Mouse (Mus musculus): ENCODE results near the gene Itpr2. TPM values are rescaled to one million over a fixed set of nuclear protein-coding genes. Genes with fewer than 3 reads are reported as not detected.

Itpr2 gene
- polyA plus RNA-seq, 2 experiments, result 0.64 to 1.7 TPM

- Histone ChIP-seq H3K9ac (replicated peaks) (no peak overlapping the region), H3K4me2 (ENCODE audit: low read depth) (no peak overlapping the region), H3K27me3 (ENCODE audit: control insufficient read depth, insufficient read depth, low read length) (no peaks in the 10 kb centered on the region), H3K9me3 (ENCODE audit: control insufficient read depth, low read length) (no peaks in the 10 kb centered on the region), H3K36me3 (replicated peaks; ENCODE audit: control insufficient read depth, insufficient read depth, low read depth) (no peaks in the 10 kb centered on the region), H3K27ac (no peak overlapping the region), H3K4me3 (ENCODE audit: insufficient read depth in 1 of 2, low read depth in 2 of 2, low read length in 2 of 2) (no peak overlapping the region), H3K4me1 (replicated peaks; ENCODE audit: control insufficient read depth in 2 of 2, insufficient read depth in 2 of 2, low read length in 1 of 2) (no peaks in the 10 kb centered on the region)
- no peak for TF ChIP-seq CTCF (IDR thresholded peaks at IDR 0.05; ENCODE audit: low read depth)
- no peak for TF ChIP-seq EP300 (IDR thresholded peaks at IDR 0.05; ENCODE audit: low read depth)
- ATAC-seq (ENCODE audit: insufficient read depth) (no peak), DNase-seq (ENCODE audit: low read depth in 3 of 3, low spot score in 3 of 3) (no peak)
- 64% methylated on average over 8 of the region's 8 CpGs for WGBS (ENCODE audit: insufficient replicate concordance)
These were observed 346.8 kb downstream of the Itpr2 start for GRCm38 (mm10) chr6:146155156-146155734.

DNA sequence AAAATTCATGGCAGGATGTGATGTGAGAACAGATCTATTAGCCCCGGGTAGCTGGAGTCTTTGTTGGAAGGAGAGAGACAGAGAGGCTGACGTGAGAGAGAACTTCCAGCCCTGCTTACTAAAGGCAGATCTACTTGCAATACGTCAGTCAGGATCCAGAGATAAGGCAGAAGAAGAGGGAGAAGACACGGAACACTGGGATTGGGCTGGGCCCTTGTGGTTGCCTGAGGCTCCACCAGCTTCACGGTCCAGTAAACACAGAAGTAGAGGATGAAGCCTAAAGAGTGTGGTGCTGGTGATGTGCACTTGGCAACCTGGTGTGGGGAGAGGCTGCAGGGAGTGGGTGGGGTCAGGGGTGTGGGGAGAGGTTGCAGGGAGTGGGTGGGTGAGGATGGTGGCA, 349.2 kb downstream of the Itpr2 start:
- no peaks in the 10 kb centered on the region for H3K36me3 ChIP-seq (replicated peaks; ENCODE audit: control insufficient read depth, insufficient read depth, low read depth)
- H3K9ac ChIP-seq (replicated peaks), result no peak overlapping the region
- H3K4me1 ChIP-seq (replicated peaks; ENCODE audit: control insufficient read depth in 2 of 2, insufficient read depth in 2 of 2, low read length in 1 of 2), result no peaks in the 10 kb centered on the region
- no peak overlapping the region for H3K4me2 ChIP-seq (ENCODE audit: low read depth)
- no peak for ATAC-seq (ENCODE audit: insufficient read depth)
- no peak overlapping the region for H3K4me3 ChIP-seq (ENCODE audit: insufficient read depth in 1 of 2, low read depth in 2 of 2, low read length in 2 of 2)
- DNase-seq (ENCODE audit: low read depth in 3 of 3, low spot score in 3 of 3), result no peak
- H3K9me3 ChIP-seq (ENCODE audit: control insufficient read depth, low read length), result no peaks in the 10 kb centered on the region
- no peak overlapping the region for H3K27ac ChIP-seq
- H3K27me3 ChIP-seq (ENCODE audit: control insufficient read depth, insufficient read depth, low read length), result no peaks in the 10 kb centered on the region
- TF ChIP-seq EP300 (IDR thresholded peaks at IDR 0.05; ENCODE audit: low read depth) (no peak), CTCF (IDR thresholded peaks at IDR 0.05; ENCODE audit: low read depth) (no peak)
- WGBS (ENCODE audit: insufficient replicate concordance), result 56% methylated on average over 5 of the region's 5 CpGs

DNA sequence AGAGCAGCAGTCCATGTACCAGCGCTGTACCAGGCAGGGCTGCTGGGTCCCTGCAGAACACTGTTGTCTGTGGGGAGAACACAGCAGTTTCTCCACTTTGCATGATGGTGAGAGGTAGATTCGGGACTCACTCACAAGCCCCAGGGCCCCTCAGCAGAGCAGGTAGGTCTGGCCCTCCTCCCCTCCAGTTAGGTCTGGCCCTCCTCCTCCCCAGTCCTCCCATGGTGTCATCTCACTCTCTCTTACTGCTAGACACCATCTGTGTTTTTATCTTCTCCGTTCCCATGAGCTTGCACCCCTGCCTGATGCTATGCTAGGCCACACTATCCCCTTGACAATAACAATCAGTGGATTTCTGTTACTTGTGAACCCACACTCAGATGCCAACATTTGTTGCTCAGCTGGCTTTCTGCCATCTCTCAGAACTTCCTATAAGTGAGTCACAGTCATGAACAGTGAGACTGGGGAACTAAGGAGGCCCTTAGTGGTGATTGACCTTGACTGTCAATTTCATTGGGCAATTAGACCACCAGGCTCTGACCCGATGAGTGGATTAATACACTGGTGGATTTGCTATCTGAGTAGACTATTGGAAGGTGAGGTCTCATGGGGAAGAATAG, 360.9 kb downstream of the Itpr2 start:
- H3K27me3 ChIP-seq (ENCODE audit: control insufficient read depth, insufficient read depth, low read length), result no peaks in the 10 kb centered on the region
- TF ChIP-seq CTCF (IDR thresholded peaks at IDR 0.05; ENCODE audit: low read depth) (no peak), EP300 (IDR thresholded peaks at IDR 0.05; ENCODE audit: low read depth) (no peak)
- no peak overlapping the region for H3K27ac ChIP-seq
- no peak overlapping the region for H3K4me3 ChIP-seq (ENCODE audit: insufficient read depth in 1 of 2, low read depth in 2 of 2, low read length in 2 of 2)
- H3K9me3 ChIP-seq (ENCODE audit: control insufficient read depth, low read length), result no peaks in the 10 kb centered on the region
- 71% methylated on average over 4 of the region's 4 CpGs for WGBS (ENCODE audit: insufficient replicate concordance)
- DNase-seq (ENCODE audit: low read depth in 3 of 3, low spot score in 3 of 3) (no peak), ATAC-seq (ENCODE audit: insufficient read depth) (no peak)
- no peaks in the 10 kb centered on the region for H3K4me1 ChIP-seq (replicated peaks; ENCODE audit: control insufficient read depth in 2 of 2, insufficient read depth in 2 of 2, low read length in 1 of 2)
- H3K4me2 ChIP-seq (ENCODE audit: low read depth), result no peak overlapping the region
- H3K9ac ChIP-seq (replicated peaks), result no peak overlapping the region
- H3K36me3 ChIP-seq (replicated peaks; ENCODE audit: control insufficient read depth, insufficient read depth, low read depth), result no peaks in the 10 kb centered on the region

- H3K4me3 ChIP-seq (ENCODE audit: insufficient read depth in 1 of 2, low read depth in 2 of 2, low read length in 2 of 2), result no peak overlapping the region
- no peaks in the 10 kb centered on the region for H3K27me3 ChIP-seq (ENCODE audit: control insufficient read depth, insufficient read depth, low read length)
- 65% methylated on average over 6 of the region's 6 CpGs for WGBS (ENCODE audit: insufficient replicate concordance)
- no peaks in the 10 kb centered on the region for H3K9me3 ChIP-seq (ENCODE audit: control insufficient read depth, low read length)
- no peaks in the 10 kb centered on the region for H3K4me1 ChIP-seq (replicated peaks; ENCODE audit: control insufficient read depth in 2 of 2, insufficient read depth in 2 of 2, low read length in 1 of 2)
- H3K36me3 ChIP-seq (replicated peaks; ENCODE audit: control insufficient read depth, insufficient read depth, low read depth), result no peaks in the 10 kb centered on the region
- H3K4me2 ChIP-seq (ENCODE audit: low read depth), result no peak overlapping the region
- no peak for TF ChIP-seq EP300 (IDR thresholded peaks at IDR 0.05; ENCODE audit: low read depth)
- no peak for TF ChIP-seq CTCF (IDR thresholded peaks at IDR 0.05; ENCODE audit: low read depth)
- ATAC-seq (ENCODE audit: insufficient read depth) (no peak), DNase-seq (ENCODE audit: low read depth in 3 of 3, low spot score in 3 of 3) (no peak)
- H3K9ac ChIP-seq (replicated peaks), result no peak overlapping the region
- H3K27ac ChIP-seq, result no peak overlapping the region
These were observed 361.9 kb downstream of the Itpr2 start for GRCm38 (mm10) chr6:146140171-146140570.

GRCm38 (mm10) chr6:146136646-146137045, 365.4 kb downstream of the Itpr2 start:
- ATAC-seq (ENCODE audit: insufficient read depth) (no peak), DNase-seq (ENCODE audit: low read depth in 3 of 3, low spot score in 3 of 3) (no peak)
- Histone ChIP-seq H3K4me1 (replicated peaks; ENCODE audit: control insufficient read depth in 2 of 2, insufficient read depth in 2 of 2, low read length in 1 of 2) (no peaks in the 10 kb centered on the region), H3K4me3 (ENCODE audit: insufficient read depth in 1 of 2, low read depth in 2 of 2, low read length in 2 of 2) (no peak overlapping the region), H3K27ac (no peak overlapping the region), H3K27me3 (ENCODE audit: control insufficient read depth, insufficient read depth, low read length) (no peaks in the 10 kb centered on the region), H3K9me3 (ENCODE audit: control insufficient read depth, low read length) (no peaks in the 10 kb centered on the region), H3K36me3 (replicated peaks; ENCODE audit: control insufficient read depth, insufficient read depth, low read depth) (no peaks in the 10 kb centered on the region), H3K4me2 (ENCODE audit: low read depth) (no peak overlapping the region), H3K9ac (replicated peaks) (no peak overlapping the region)
- 44% methylated on average over 4 of the region's 4 CpGs for WGBS (ENCODE audit: insufficient replicate concordance)
- TF ChIP-seq EP300 (IDR thresholded peaks at IDR 0.05; ENCODE audit: low read depth), result no peak
- TF ChIP-seq CTCF (IDR thresholded peaks at IDR 0.05; ENCODE audit: low read depth), result no peak
